Comparison of ENCODE assay signal across 23 mouse cellular contexts in the genomic region with DNA sequence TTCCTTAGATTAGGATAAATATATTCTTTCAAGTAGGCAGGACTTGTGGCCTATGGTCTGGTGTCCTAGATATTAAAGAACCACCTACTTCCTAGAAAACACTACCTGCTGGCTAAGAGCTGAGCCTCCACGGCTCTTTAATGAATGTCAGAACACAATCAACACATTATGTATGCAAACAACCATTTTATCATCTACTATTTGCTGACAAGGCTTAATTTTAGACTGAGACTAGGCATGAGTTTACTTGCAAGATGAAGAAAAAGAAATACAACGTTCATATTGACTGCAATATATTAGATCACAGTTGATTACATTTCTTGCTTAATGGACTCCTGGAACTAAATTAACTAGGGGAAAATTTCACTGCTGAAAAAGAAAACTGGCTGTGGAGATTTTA. TPM values are rescaled to one million over a fixed set of nuclear protein-coding genes. Genes with fewer than 3 reads are reported as not detected.
DNase-seq lines count a peak whose midpoint lies in the region; ATAC-seq and TF ChIP-seq lines count a peak whose summit lies in the region.
"Had no signal": no experiment of that assay in that cellular context is flagged by ENCODE, and none has a peak within 500 bp of the region (broad histone marks: within the 10 kb centered on the region; RNA-seq: fewer than 3 reads in every experiment).

No protein-coding gene starts in this region.

- WGBS in heart, embryonic 11.5 days (ENCODE audit: insufficient replicate concordance): 88% methylated on average over 2 of the region's 2 CpGs

- DNase-seq in heart, adult 11 months: peak; percentile 5
- DNase-seq in CH12.LX (ENCODE audit: extremely low read depth) (no peak), ES-E14 (ENCODE audit: low read depth, low spot score) (no peak)
- DNase-seq in T-cell, adult 2 months (ENCODE audit: low spot score): no peak
- DNase-seq: adrenal gland, adult 2 months; adrenal gland, adult 8-10 months; adrenal gland, postnatal 10 days; adrenal gland, postnatal 14 days; adrenal gland, postnatal 25 days; adrenal gland, postnatal 36 days; B cell, adult 2 months; cerebellum, adult 11 months; cerebellum, adult 11-12 months; cerebellum, adult 18-20 months; cerebellum, adult 2 months; cerebellum, adult 8-10 months; cerebellum, adult 9-10 months; cerebellum, adult 9-11 months had no signal

- no peak overlapping the region for H3K4me2 ChIP-seq in heart, embryonic 11.5 days
- H3K4me2 ChIP-seq in CH12.LX (ENCODE audit: insufficient read depth, low read depth, poor library complexity, severe bottlenecking): no peak overlapping the region

- in situ Hi-C loops in CH12.LX (cut with MboI; ENCODE audit: low pct_ligation_motif_present, low pct_unique_long_range_greater_than_20kb, low sequenced_read_pairs) (no loop called here), ES-E14 (cut with MboI; ENCODE audit: low sequenced_read_pairs in 2 of 2, unreplicated experiment in 2 of 2) (no loop called here)

- H3K36me3 ChIP-seq in heart, embryonic 11.5 days (ENCODE audit: control insufficient read depth, insufficient read depth, low read length): peaks cover 31% of the 10 kb centered on the region
- H3K36me3 ChIP-seq in CH12.LX (replicated peaks in 1 of 2; ENCODE audit: control insufficient read depth in 1 of 2, insufficient read depth in 1 of 2, low read length in 1 of 2) (peaks cover 26 to 64% of the 10 kb centered on the region in 2 experiments), ES-E14 (ENCODE audit: control insufficient read depth, insufficient read depth, low read length, poor library complexity, severe bottlenecking) (no peaks in the 10 kb centered on the region; the same call in 1 of the 2 replicates)

- H3K9ac ChIP-seq in heart, embryonic 11.5 days (ENCODE audit: low read depth, low read length): no peak overlapping the region
- H3K9ac ChIP-seq in CH12.LX (ENCODE audit: insufficient read depth, low read depth) (no peak overlapping the region), ES-E14 (ENCODE audit: insufficient read depth, low read depth, low read length, poor library complexity, severe bottlenecking) (no peak overlapping the region)

- no peak for ATAC-seq in heart, embryonic 11.5 days (replicated peaks; ENCODE audit: insufficient number of reproducible peaks, low FRiP score, low TSS enrichment)
- no peak for ATAC-seq in CD4-positive, CD25-positive, alpha-beta regulatory T cell, adult 4 months
- ATAC-seq: activated CD4-positive, CD25-positive, alpha-beta regulatory T cell, adult 4 months; Patski had no signal

- H3K9me3 ChIP-seq in heart, embryonic 11.5 days (replicated peaks; ENCODE audit: control insufficient read depth, low read length): no peaks in the 10 kb centered on the region
- H3K9me3 ChIP-seq in CH12.LX (replicated peaks; ENCODE audit: low read length) (peaks cover 3% of the 10 kb centered on the region), ES-E14 (ENCODE audit: control insufficient read depth, insufficient read depth, low read depth, low read length) (0 out of 2 replicates have a peak, but pooled peaks cover 1% of the 10 kb centered on the region)
- H3K9me3 ChIP-seq: G1E had no signal

- no peak overlapping the region for H3K27ac ChIP-seq in heart, embryonic 11.5 days (ENCODE audit: low read depth, low read length)
- H3K27ac ChIP-seq in CH12.LX (ENCODE audit: insufficient read depth, low read depth) (no peak overlapping the region), ES-E14 (ENCODE audit: insufficient read depth, low read depth, low read length, poor library complexity, severe bottlenecking) (no peak overlapping the region)

- TF ChIP-seq EP300 in CH12.LX (IDR thresholded peaks at IDR 0.05; ENCODE audit: low read length): no peak

- no peak for TF ChIP-seq POLR2A in CH12.LX (IDR thresholded peaks at IDR 0.05; ENCODE audit: low read depth, low read length)

- no peaks in the 10 kb centered on the region for H3K4me1 ChIP-seq in heart, embryonic 11.5 days (ENCODE audit: control insufficient read depth, insufficient read depth, low read length)
- H3K4me1 ChIP-seq in CH12.LX (ENCODE audit: control insufficient read depth in 1 of 2, insufficient read depth in 2 of 2) (no peaks in the 10 kb centered on the region), ES-E14 (ENCODE audit: control insufficient read depth in 2 of 2, insufficient read depth in 2 of 2, low read length in 2 of 2, poor library complexity in 1 of 2) (no peaks in the 10 kb centered on the region)

- no peaks in the 10 kb centered on the region for H3K79me2 ChIP-seq in CH12.LX (replicated peaks; ENCODE audit: control insufficient read depth, extremely low read depth, insufficient read depth, poor library complexity, severe bottlenecking)

- H3K27me3 ChIP-seq in heart, embryonic 11.5 days (ENCODE audit: control insufficient read depth, insufficient read depth, low read length): no peaks in the 10 kb centered on the region
- no peaks in the 10 kb centered on the region for H3K27me3 ChIP-seq in CH12.LX (replicated peaks)
- H3K27me3 ChIP-seq: Patski had no signal

- no peak for TF ChIP-seq CTCF in CH12.LX (conservative IDR thresholded peaks at IDR 0.05 in 1 of 2, IDR thresholded peaks at IDR 0.05 in 1 of 2; ENCODE audit: low read depth in 2 of 2, low read length in 2 of 2)

- no peak overlapping the region for H3K4me3 ChIP-seq in heart, embryonic 11.5 days (ENCODE audit: low read depth, low read length)
- H3K4me3 ChIP-seq in CH12.LX (replicated peaks in 1 of 3; ENCODE audit: low read depth in 2 of 3, low read length in 2 of 3, poor library complexity in 1 of 3) (no peak overlapping the region), ES-E14 (ENCODE audit: insufficient read depth in 1 of 2, low read depth in 1 of 2, low read length in 2 of 2, poor library complexity in 1 of 2, severe bottlenecking in 1 of 2) (no peak overlapping the region)

- dilution Hi-C loops in CH12.LX (cut with MboI; ENCODE audit: extremely low pct_ligation_motif_present, extremely low pct_unique_long_range_greater_than_20kb, low sequenced_read_pairs): no loop called here

- no peak for TF ChIP-seq RAD21 in CH12.LX (IDR thresholded peaks at IDR 0.05; ENCODE audit: low read depth, low read length)

TF ChIP-seq in CH12.LX, 34 proteins besides CTCF, POLR2A, EP300 and RAD21:
- TF ChIP-seq ELF1 (IDR thresholded peaks at IDR 0.05; ENCODE audit: low read depth, low read length): no peak
- TF ChIP-seq MAFK (IDR thresholded peaks at IDR 0.05; ENCODE audit: insufficient replicate concordance, low read length): peak; percentile 60; the same call in 1 of the 2 replicates

TF ChIP-seq in ES-E14, 5 proteins besides CTCF, POLR2A, EP300 and RAD21:
- peak; percentile 52; the same call in 1 of the 2 replicates for TF ChIP-seq MAFK (IDR thresholded peaks at IDR 0.05; ENCODE audit: insufficient read depth, low read depth, low read length)
- TF ChIP-seq ZNF384 (IDR thresholded peaks at IDR 0.05; ENCODE audit: low read depth, low read length): no peak
- no peak for TF ChIP-seq HCFC1 (IDR thresholded peaks at IDR 0.05; ENCODE audit: borderline replicate concordance, insufficient read depth, low read length)
- TF ChIP-seq ZC3H11A (IDR thresholded peaks at IDR 0.05; ENCODE audit: borderline replicate concordance, low read depth, low read length): no peak
- TF ChIP-seq CHD2 (IDR thresholded peaks at IDR 0.05; ENCODE audit: low read depth, low read length): no peak
TF ChIP-seq in ES-E14: peak in this region for 1.

RNA-seq across cellular contexts. Expression of gene Cep350, which starts 38.4 kb away (rescaled TPM):
- 5.3 and 8.5 TPM in 2 replicates for polyA plus RNA-seq in heart, embryonic 11.5 days (2014; fragmentation: Nextera tagmentation; extraction: Ambion mirVana)
- total RNA-seq in CH12.LX (2012; rRNA removed) (5.3 and 6.8 TPM in 2 replicates), CH12.LX (2014; rRNA removed) (3.5 and 3.6 TPM in 2 replicates), ES-E14 (2012; rRNA removed) (10.3 and 11.8 TPM in 2 replicates)
- 8.3 and 8.5 TPM in 2 replicates for polyA plus RNA-seq in CH12.LX (2012; ENCODE audit: insufficient read length, low read depth)
- 10 to 100 TPM in 1 of 2 experiments, 1 to 10 TPM in 1; 8.1 to 14.1 TPM for polyA plus RNA-seq in CD4-positive, CD25-positive, alpha-beta regulatory T cell, adult 4 months (2017; shearing (Covaris generic))
